ENCODE assay signal across 31 mouse cellular contexts in genomic region chr14:68945906-68946305, GRCm38 (mm10).
DNase-seq lines count a peak whose midpoint lies in the region; ATAC-seq and TF ChIP-seq lines count a peak whose summit lies in the region.
"Had no signal": no experiment of that assay in that cellular context is flagged by ENCODE, and none has a peak within 500 bp of the region (broad histone marks: within the 10 kb centered on the region; RNA-seq: fewer than 3 reads in every experiment).

No protein-coding gene starts in this region.

- 78% methylated on average over 3 of the region's 3 CpGs for WGBS in kidney, embryonic 16.5 days
- 65% methylated on average over 3 of the region's 3 CpGs for WGBS in heart, embryonic 10.5 days

- H3K4me3 ChIP-seq in kidney, embryonic 16.5 days (ENCODE audit: low read length) = no peak overlapping the region
- H3K4me3 ChIP-seq in CH12.LX (replicated peaks in 1 of 3; ENCODE audit: low read depth in 2 of 3, low read length in 2 of 3, poor library complexity in 1 of 3) (no peak overlapping the region), myocyte (no peak overlapping the region)
- no peak overlapping the region for H3K4me3 ChIP-seq in heart, embryonic 10.5 days
- H3K4me3 ChIP-seq: erythroblast, embryonic 14.5 days; heart, adult 2 months; heart, embryonic 13.5 days; limb, embryonic 15.5 days; liver, embryonic 13.5 days; midbrain, embryonic 10.5 days; midbrain, embryonic 15.5 days; neural tube, embryonic 12.5 days had no signal

- no peak for TF ChIP-seq POLR2A in CH12.LX (IDR thresholded peaks at IDR 0.05; ENCODE audit: low read depth, low read length)
- TF ChIP-seq POLR2A in myocyte (IDR thresholded peaks at IDR 0.05; ENCODE audit: insufficient read length, low read depth) = no peak

- 0 out of 2 replicates have a peak overlapping the region, but pooled peaks have one; percentile 6 for H3K27ac ChIP-seq in kidney, embryonic 16.5 days (ENCODE audit: low read length)
- H3K27ac ChIP-seq in CH12.LX (ENCODE audit: insufficient read depth, low read depth) = no peak overlapping the region
- no peak overlapping the region for H3K27ac ChIP-seq in heart, embryonic 10.5 days
- H3K27ac ChIP-seq: heart, adult 2 months; heart, embryonic 13.5 days; hindbrain, embryonic 14.5 days; kidney, postnatal 0 days; limb, embryonic 15.5 days; liver, embryonic 13.5 days; midbrain, embryonic 10.5 days; midbrain, embryonic 15.5 days; neural tube, embryonic 12.5 days had no signal

- no peak overlapping the region for H3K9ac ChIP-seq in kidney, embryonic 16.5 days (replicated peaks; ENCODE audit: low read length)
- H3K9ac ChIP-seq in CH12.LX (ENCODE audit: insufficient read depth, low read depth) = no peak overlapping the region
- H3K9ac ChIP-seq: heart, embryonic 13.5 days; hindbrain, embryonic 14.5 days; limb, embryonic 15.5 days; liver, embryonic 13.5 days; midbrain, embryonic 15.5 days; neural tube, embryonic 12.5 days had no signal

- DNase-seq in kidney, adult 18-20 months = no peak
- DNase-seq in CH12.LX (ENCODE audit: extremely low read depth) (no peak), adipocyte (ENCODE audit: low spot score) (no peak)
- DNase-seq in heart, embryonic 10.5 days (ENCODE audit: low spot score) = no peak
- no peak for DNase-seq in layer of hippocampus, postnatal 10 days (ENCODE audit: low spot score in 2 of 2)
- DNase-seq: adrenal gland, postnatal 10 days; cerebellum, adult 11 months; cerebellum, adult 9-10 months; cerebellum, postnatal 36 days; heart, adult 2 months; heart, postnatal 10 days; liver, embryonic 13.5 days; lung, adult 18-20 months; lung, postnatal 14 days; right cerebral cortex, postnatal 14 days; spleen, adult 18-20 months; thymus, adult 18-20 months; thymus, postnatal 25 days had no signal

- TF ChIP-seq CTCF in CH12.LX (conservative IDR thresholded peaks at IDR 0.05 in 1 of 2, IDR thresholded peaks at IDR 0.05 in 1 of 2; ENCODE audit: low read depth in 2 of 2, low read length in 2 of 2) = no peak

- H3K79me2 ChIP-seq in CH12.LX (replicated peaks; ENCODE audit: control insufficient read depth, extremely low read depth, insufficient read depth, poor library complexity, severe bottlenecking) (no peaks in the 10 kb centered on the region), myocyte (ENCODE audit: control insufficient read depth, insufficient read depth) (no peaks in the 10 kb centered on the region)

- no peak for TF ChIP-seq RAD21 in CH12.LX (IDR thresholded peaks at IDR 0.05; ENCODE audit: low read depth, low read length)

- no peak overlapping the region for H3K4me2 ChIP-seq in kidney, embryonic 16.5 days (replicated peaks; ENCODE audit: low read depth, low read length)
- H3K4me2 ChIP-seq in CH12.LX (ENCODE audit: insufficient read depth, low read depth, poor library complexity, severe bottlenecking) = peak overlapping the region; percentile 57
- H3K4me2 ChIP-seq in myocyte (ENCODE audit: low read depth) = peak overlapping the region; percentile 53
- H3K4me2 ChIP-seq: heart, embryonic 13.5 days; hindbrain, embryonic 14.5 days; limb, embryonic 15.5 days; liver, embryonic 13.5 days; midbrain, embryonic 15.5 days; neural tube, embryonic 12.5 days had no signal

- H3K4me1 ChIP-seq in kidney, embryonic 16.5 days (ENCODE audit: insufficient read depth, low read length) = peaks cover 20% of the 10 kb centered on the region
- H3K4me1 ChIP-seq in CH12.LX (ENCODE audit: control insufficient read depth in 1 of 2, insufficient read depth in 2 of 2) = peaks cover 3 to 57% of the 10 kb centered on the region in 2 experiments; a peak in 3 of 4 replicates
- peaks cover 9% of the 10 kb centered on the region; the same call in 1 of the 2 replicates for H3K4me1 ChIP-seq in heart, embryonic 10.5 days
- H3K4me1 ChIP-seq: liver, embryonic 13.5 days; midbrain, embryonic 15.5 days; neural tube, embryonic 12.5 days had no signal

- no peaks in the 10 kb centered on the region for H3K27me3 ChIP-seq in kidney, embryonic 16.5 days (ENCODE audit: insufficient read depth, low read length)
- H3K27me3 ChIP-seq in CH12.LX (replicated peaks) (no peaks in the 10 kb centered on the region), myocyte (ENCODE audit: control insufficient read depth, insufficient read depth, insufficient read length) (no peaks in the 10 kb centered on the region)
- H3K27me3 ChIP-seq in heart, embryonic 10.5 days (ENCODE audit: insufficient read depth, poor library complexity, severe bottlenecking) = no peaks in the 10 kb centered on the region
- H3K27me3 ChIP-seq: heart, embryonic 13.5 days; limb, embryonic 15.5 days; liver, embryonic 13.5 days; midbrain, embryonic 15.5 days; neural tube, embryonic 12.5 days had no signal

- H3ac ChIP-seq in myocyte (ENCODE audit: control insufficient read depth, insufficient read length) = no peak overlapping the region

- in situ Hi-C loops in CH12.LX (cut with MboI; ENCODE audit: low pct_ligation_motif_present, low pct_unique_long_range_greater_than_20kb, low sequenced_read_pairs) = no loop called here

- no peak for TF ChIP-seq EP300 in CH12.LX (IDR thresholded peaks at IDR 0.05; ENCODE audit: low read length)

- no peaks in the 10 kb centered on the region for H3K36me3 ChIP-seq in kidney, embryonic 16.5 days (ENCODE audit: insufficient read depth, low read length)
- H3K36me3 ChIP-seq in CH12.LX (replicated peaks in 1 of 2; ENCODE audit: control insufficient read depth in 1 of 2, insufficient read depth in 1 of 2, low read length in 1 of 2) (no peaks in the 10 kb centered on the region), myocyte (ENCODE audit: control insufficient read depth, insufficient read depth) (no peaks in the 10 kb centered on the region)
- no peaks in the 10 kb centered on the region for H3K36me3 ChIP-seq in heart, embryonic 10.5 days
- H3K36me3 ChIP-seq: heart, embryonic 13.5 days; limb, embryonic 15.5 days; liver, embryonic 13.5 days; midbrain, embryonic 10.5 days; midbrain, embryonic 15.5 days; neural tube, embryonic 12.5 days had no signal

- H3K9me3 ChIP-seq in kidney, embryonic 16.5 days (ENCODE audit: low read length) = no peaks in the 10 kb centered on the region
- H3K9me3 ChIP-seq in CH12.LX (replicated peaks; ENCODE audit: low read length) = no peaks in the 10 kb centered on the region
- H3K9me3 ChIP-seq in heart, embryonic 10.5 days = no peaks in the 10 kb centered on the region
- H3K9me3 ChIP-seq: heart, embryonic 13.5 days; limb, embryonic 15.5 days; liver, embryonic 13.5 days; midbrain, embryonic 10.5 days; midbrain, embryonic 15.5 days; neural tube, embryonic 12.5 days had no signal

- dilution Hi-C loops in CH12.LX (cut with MboI; ENCODE audit: extremely low pct_ligation_motif_present, extremely low pct_unique_long_range_greater_than_20kb, low sequenced_read_pairs) = no loop called here

- ATAC-seq in kidney, embryonic 16.5 days (ENCODE audit: low FRiP score, low TSS enrichment) = no peak
- ATAC-seq in common myeloid progenitor, adult 5-6 weeks (replicated peaks; ENCODE audit: low read depth, poor library complexity, severe bottlenecking) = 0 out of 2 replicates have a peak, but pooled peaks have one; percentile 25
- ATAC-seq: CD4-positive, CD25-positive, alpha-beta regulatory T cell, adult 4 months; intestine, postnatal 0 days; midbrain, embryonic 15.5 days had no signal

TF ChIP-seq in CH12.LX, 34 proteins besides CTCF, POLR2A, EP300 and RAD21 (continues in another document):
- TF ChIP-seq SIN3A (IDR thresholded peaks at IDR 0.05; ENCODE audit: low read length) (no peak), ZKSCAN1 (IDR thresholded peaks at IDR 0.05; ENCODE audit: borderline replicate concordance, low read depth, low read length) (no peak), NELFE (IDR thresholded peaks at IDR 0.05; ENCODE audit: low read depth, low read length) (no peak), MAX (IDR thresholded peaks at IDR 0.05; ENCODE audit: low read length) (no peak), JUND (conservative IDR thresholded peaks at IDR 0.05; ENCODE audit: low read depth, low read length) (no peak), MAZ (IDR thresholded peaks at IDR 0.05; ENCODE audit: low read depth, low read length) (no peak), KAT2A (IDR thresholded peaks at IDR 0.05; ENCODE audit: insufficient replicate concordance, low read length) (no peak), IRF4 (IDR thresholded peaks at IDR 0.05; ENCODE audit: low read depth, low read length) (no peak), SMC3 (IDR thresholded peaks at IDR 0.05; ENCODE audit: low read depth, low read length) (no peak), E2F4 (IDR thresholded peaks at IDR 0.05; ENCODE audit: insufficient replicate concordance, low read depth, low read length) (no peak), TCF12 (IDR thresholded peaks at IDR 0.05; ENCODE audit: low read depth, low read length) (no peak), ZNF384 (IDR thresholded peaks at IDR 0.05; ENCODE audit: low read depth, low read length) (no peak), HCFC1 (IDR thresholded peaks at IDR 0.05; ENCODE audit: low read depth, low read length) (no peak), ZC3H11A (IDR thresholded peaks at IDR 0.05; ENCODE audit: low read depth, low read length) (no peak), MEF2A (IDR thresholded peaks at IDR 0.05; ENCODE audit: borderline replicate concordance, low read depth, low read length) (no peak)

TF ChIP-seq in myocyte, 11 proteins besides CTCF, POLR2A, EP300 and RAD21:
- TF ChIP-seq MAX (IDR thresholded peaks at IDR 0.05; ENCODE audit: low read depth) (no peak), E2F4 (IDR thresholded peaks at IDR 0.05; ENCODE audit: insufficient read depth) (no peak), POLR2AphosphoS2 (IDR thresholded peaks at IDR 0.05; ENCODE audit: insufficient read length, low read depth) (no peak), USF1 (IDR thresholded peaks at IDR 0.05; ENCODE audit: low read depth) (no peak), TCF12 (IDR thresholded peaks at IDR 0.05; ENCODE audit: insufficient read depth, poor library complexity, severe bottlenecking) (no peak), CEBPB (IDR thresholded peaks at IDR 0.05; ENCODE audit: insufficient read depth, poor library complexity, severe bottlenecking) (no peak), SRF (IDR thresholded peaks at IDR 0.05; ENCODE audit: control insufficient read depth, insufficient read length, low read depth) (no peak)
